Mouse (Mus musculus) kidney, postnatal 0 days (tissue): ENCODE data around the gene Dazap2. TPM values are rescaled to one million over a fixed set of nuclear protein-coding genes. Genes with fewer than 3 reads are reported as not detected.
A peak's percentile ranks its signal among the peaks of the same experiment; 100 is the strongest.
"Not testable (repeated sequence)": the region's sequence is repeated elsewhere in the genome, so short reads cannot be mapped to it uniquely, and the experiment has no call there.

ENCODE experiments used
- ATAC-seq: fragments of 200-750 bp; cut with Nextera tagmentation; replicated peaks from 2 replicates; pipeline ENCODE4 v1.8.0; 2017; ENCODE audit warnings: low read depth, moderate number of reproducible peaks, moderate TSS enrichment, moderate library complexity; ENCODE audit not compliant: low FRiP score
- DNase-seq: peaks from one replicate; pipeline ENCODE4 v3.0.0-alpha.2; 2016; ENCODE audit warnings: low spot score
- H3K27ac ChIP-seq: fragments of 300-500 bp; sonication (generic); 2 replicates; pipeline ENCODE4 v1.5.1; 2014; ENCODE audit warnings: mild to moderate bottlenecking
- H3K27me3 ChIP-seq: fragments of 300-500 bp; sonication (generic); 2 replicates; pipeline ENCODE4 v1.6.1; 2014; ENCODE audit warnings: low read length, mixed read lengths; ENCODE audit not compliant: insufficient read depth
- H3K36me3 ChIP-seq: fragments of 300-500 bp; sonication (generic); 2 replicates; pipeline ENCODE4 v1.6.1; 2014; ENCODE audit warnings: low read length, mixed read lengths; ENCODE audit not compliant: insufficient read depth
- H3K4me1 ChIP-seq: fragments of 300-500 bp; sonication (generic); replicated peaks from 2 replicates; pipeline ENCODE4 v1.6.1; 2014; ENCODE audit warnings: antibody characterized with exemption, low read length, mixed read lengths; ENCODE audit not compliant: insufficient read depth
- H3K4me2 ChIP-seq: fragments of 300-500 bp; sonication (generic); 2 replicates; pipeline ENCODE4 v1.6.1; 2014; ENCODE audit warnings: mild to moderate bottlenecking, low read length, moderate library complexity, mixed read lengths
- H3K4me3 ChIP-seq: fragments of 300-500 bp; sonication (generic); replicated peaks from 2 replicates; pipeline ENCODE4 v1.5.1; 2014; ENCODE audit warnings: low read depth, low read length
- H3K9ac ChIP-seq: fragments of 300-500 bp; sonication (generic); 2 replicates; pipeline ENCODE4 v1.6.1; 2014; ENCODE audit warnings: low read depth, low read length
- H3K9me3 ChIP-seq: fragments of 300-500 bp; sonication (generic); replicated peaks from 2 replicates; pipeline ENCODE4 v1.6.1; 2016; ENCODE audit warnings: low read length, inconsistent platforms, mixed read lengths
- CTCF ChIP-seq: IDR thresholded peaks from 2 replicates; pipeline ENCODE4 v1.5.1; 2016; ENCODE audit warnings: antibody characterized with exemption, low read depth, mild to moderate bottlenecking, moderate library complexity
- WGBS: fragments of 180-500 bp; shearing (Covaris S2); extraction: QIAGEN DNeasy Blood & Tissue Kit; methylation state at CpG from one replicate; pipeline ENCODE4 v1.1.7; 2014; 5-methylcytosine and 5-hydroxymethylcytosine counted together
- polyA plus RNA-seq: library from polyadenylated mRNA; unstranded; fragments of >200 nt; fragmentation: Nextera tagmentation; extraction: Ambion mirVana; gene quantifications from 2 replicates; pipeline ENCODE4 v1.2.1, GENCODE M21; 2015

Dazap2 gene
- polyA plus RNA-seq, 1 experiment from 2014 or later: 349 TPM

DNA sequence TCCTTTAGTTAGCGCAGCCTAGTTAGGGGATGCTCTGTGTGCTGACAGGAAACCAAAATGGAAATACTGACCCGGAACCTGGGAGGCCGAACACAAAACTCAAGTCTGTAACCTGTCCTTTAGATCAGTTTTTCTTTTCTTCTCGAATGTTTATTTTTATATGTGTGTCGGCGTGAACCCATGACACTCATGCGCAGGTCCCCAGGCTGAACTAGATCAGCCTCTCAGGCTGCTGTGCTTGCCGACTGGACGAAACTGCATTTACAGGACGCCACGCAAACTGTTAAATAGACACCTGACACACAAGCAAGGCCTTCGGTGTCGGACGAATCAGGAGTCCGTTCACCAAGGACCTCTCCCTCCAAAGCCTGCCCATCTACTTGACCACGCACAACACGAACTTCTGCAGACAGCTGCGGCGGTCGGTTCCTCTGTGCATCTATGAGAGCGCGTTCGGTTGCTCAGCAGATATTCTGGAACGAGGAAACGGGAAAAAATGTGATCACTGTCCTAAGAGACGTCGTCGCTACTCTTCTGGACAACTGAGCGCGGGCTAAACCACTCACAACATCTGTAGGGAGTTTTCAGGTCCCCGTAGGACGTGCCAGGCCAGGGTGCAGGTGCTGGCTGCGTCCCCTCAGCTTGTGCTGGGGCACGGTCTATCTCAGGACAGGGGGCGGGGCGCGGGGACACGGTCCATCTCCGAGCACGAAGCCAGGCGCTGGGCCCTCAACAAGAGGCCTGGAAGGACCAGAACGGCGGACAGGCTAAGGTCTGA, 742 bp upstream of the Dazap2 start:
- Histone ChIP-seq H3K4me1 (peaks cover 8% of the 10 kb centered on the region; the same call in 1 of the 2 replicates), H3K9me3 (no peaks in the 10 kb centered on the region), H3K27ac (peak overlapping the region; percentile 75), H3K9ac (peak overlapping the region; percentile 43), H3K4me2 (peak overlapping the region; percentile 67), H3K27me3 (no peaks in the 10 kb centered on the region), H3K4me3 (peak overlapping the region; percentile 85), H3K36me3 (peaks cover 14% of the 10 kb centered on the region)
- no peak for DNase-seq
- TF ChIP-seq CTCF: peak; percentile 19; the same call in 1 of the 2 replicates
- no peak; the same call in 1 of the 2 replicates for ATAC-seq
- WGBS: 9% methylated on average over 43 of the region's 43 CpGs

DNA sequence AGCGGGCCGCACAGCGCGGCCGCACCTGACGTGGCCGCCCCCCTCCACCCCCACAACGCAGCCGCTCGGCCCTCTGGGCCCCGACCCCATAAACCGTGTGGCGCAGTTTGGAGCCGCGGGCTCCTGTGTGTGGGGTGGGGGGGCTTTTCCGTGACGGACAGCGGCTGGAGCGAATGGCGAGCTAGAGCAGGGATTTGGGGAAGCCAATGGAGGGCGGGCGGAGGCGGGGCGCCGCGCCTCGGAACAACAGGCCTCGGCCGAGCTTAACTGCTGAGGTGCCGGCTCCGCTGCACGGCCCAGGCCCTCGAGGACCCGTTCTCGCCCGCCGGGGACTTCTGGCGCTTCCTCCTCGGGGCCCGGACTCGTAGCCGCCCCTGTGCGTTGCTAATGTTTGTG, 674 bp downstream of the Dazap2 start:
- Histone ChIP-seq H3K36me3 (peaks cover 27% of the 10 kb centered on the region), H3K4me2 (peak overlapping the region; percentile 74), H3K27me3 (no peaks in the 10 kb centered on the region), H3K9ac (peak overlapping the region; percentile 93), H3K4me3 (peak overlapping the region; percentile 85), H3K9me3 (no peaks in the 10 kb centered on the region), H3K27ac (peak overlapping the region; percentile 100), H3K4me1 (peaks cover 8% of the 10 kb centered on the region; the same call in 1 of the 2 replicates)
- TF ChIP-seq CTCF: no peak
- DNase-seq: peak; percentile 93
- peak; percentile 81 for ATAC-seq
- 0% methylated on average over 41 of the region's 43 CpGs for WGBS

DNA sequence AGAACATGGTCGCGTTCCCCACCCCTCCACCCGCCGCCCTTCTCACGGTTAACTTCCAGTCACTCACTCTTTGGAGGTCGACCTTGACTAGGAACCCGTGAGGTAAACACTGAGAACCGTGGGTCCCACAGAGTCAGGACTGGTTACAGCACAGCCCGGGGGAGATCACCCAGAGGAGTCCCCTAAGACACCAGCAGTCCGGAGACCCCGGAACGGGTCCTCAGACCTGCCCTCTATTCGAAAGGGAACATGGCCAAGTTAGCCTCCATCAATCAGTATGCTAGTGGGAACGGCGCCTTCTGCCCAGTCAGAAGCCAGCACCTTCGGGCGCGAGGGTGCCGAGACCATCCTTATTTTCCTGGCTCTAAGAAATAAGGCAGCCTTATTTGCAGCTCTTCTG, 1.1 kb downstream of the Dazap2 start:
- Histone ChIP-seq H3K27me3 (no peaks in the 10 kb centered on the region), H3K4me3 (peak overlapping the region; percentile 85), H3K9me3 (no peaks in the 10 kb centered on the region), H3K4me2 (peak overlapping the region; percentile 74), H3K4me1 (peaks cover 8% of the 10 kb centered on the region; the same call in 1 of the 2 replicates), H3K9ac (peak overlapping the region; percentile 93), H3K36me3 (peaks cover 29% of the 10 kb centered on the region), H3K27ac (peak overlapping the region; percentile 100)
- TF ChIP-seq CTCF: no peak
- no peak for DNase-seq
- 0 out of 2 replicates have a peak, but pooled peaks have one; percentile 0 for ATAC-seq
- WGBS: under 1% methylated on average over 19 of the region's 19 CpGs

DNA sequence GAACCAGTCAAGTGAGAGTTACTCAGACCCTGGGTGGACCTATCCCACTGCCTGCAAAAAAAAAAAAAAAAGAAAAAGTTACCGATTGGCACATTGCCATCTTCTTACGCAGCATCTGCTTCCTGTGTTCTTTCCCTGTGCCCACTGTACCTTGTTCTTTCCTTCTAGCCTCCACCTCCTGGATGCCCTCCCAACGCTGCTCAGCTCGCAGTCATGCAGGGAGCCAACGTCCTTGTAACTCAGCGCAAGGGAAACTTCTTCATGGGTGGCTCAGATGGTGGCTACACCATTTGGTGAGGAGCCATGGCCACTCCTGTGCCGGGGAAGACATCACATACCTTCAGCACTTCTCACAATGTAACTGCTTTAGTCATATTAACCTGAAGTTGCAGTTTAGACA, 4.1 kb downstream of the Dazap2 start:
- no peak for ATAC-seq
- H3K4me3 ChIP-seq: no peak overlapping the region
- no peak overlapping the region for H3K9ac ChIP-seq
- WGBS: 80% methylated on average over 7 of the region's 7 CpGs
- no peaks in the 10 kb centered on the region for H3K27me3 ChIP-seq
- H3K27ac ChIP-seq: no peak overlapping the region
- no peak for TF ChIP-seq CTCF
- no peaks in the 10 kb centered on the region for H3K9me3 ChIP-seq
- peaks cover 3% of the 10 kb centered on the region; the same call in 1 of the 2 replicates for H3K4me1 ChIP-seq
- no peak for DNase-seq
- peaks cover 29% of the 10 kb centered on the region for H3K36me3 ChIP-seq
- H3K4me2 ChIP-seq: no peak overlapping the region

DNA sequence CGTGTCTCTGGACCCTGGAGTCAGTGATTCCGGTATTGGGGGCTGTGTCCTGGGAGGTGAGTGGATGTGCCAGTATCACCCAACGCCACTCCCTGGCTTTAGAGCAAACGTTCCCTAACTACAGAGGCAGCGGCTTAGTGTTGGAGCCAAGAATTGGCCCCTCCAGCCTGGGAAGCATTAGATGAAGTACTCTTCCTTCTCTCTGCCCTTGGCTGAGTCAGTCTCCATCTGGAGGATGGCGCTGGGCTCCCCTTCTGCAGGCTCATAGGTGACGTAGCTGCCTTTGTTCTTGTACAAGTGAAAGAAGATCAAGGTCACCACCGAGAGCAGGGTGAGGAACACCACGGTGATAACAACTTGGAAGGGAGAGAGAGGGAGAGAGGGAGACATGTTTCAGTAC, 6.5 kb downstream of the Dazap2 start:
- H3K4me2 ChIP-seq, H3K4me1 ChIP-seq, H3K27me3 ChIP-seq, ATAC-seq, H3K9me3 ChIP-seq, H3K9ac ChIP-seq, DNase-seq, H3K4me3 ChIP-seq: not testable (repeated sequence)
- WGBS: 67% methylated on average over 9 of the region's 9 CpGs
- peaks cover 29% of the 10 kb centered on the region for H3K36me3 ChIP-seq
- H3K27ac ChIP-seq: peak overlapping the region; percentile 48

DNA sequence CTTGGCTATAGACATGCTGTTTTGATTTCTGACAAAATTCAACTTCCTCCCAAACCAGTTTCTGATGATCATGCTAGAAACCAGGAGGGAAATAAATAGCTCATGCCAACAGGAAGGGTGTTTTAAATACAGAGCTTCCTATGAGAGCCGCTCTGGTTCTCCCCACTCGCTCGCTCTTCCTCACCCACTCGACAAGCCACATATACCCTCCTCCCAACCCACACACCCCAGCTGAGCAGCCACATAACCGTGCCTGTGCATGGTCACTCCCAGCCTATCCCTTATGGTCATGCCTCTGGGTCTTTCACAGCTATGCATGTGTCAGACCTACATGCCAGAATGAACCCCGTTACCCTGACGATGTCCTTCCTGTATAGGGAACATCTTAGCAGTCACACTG, 7.0 kb downstream of the Dazap2 start:
- Histone ChIP-seq H3K9ac (no peak overlapping the region), H3K9me3 (no peaks in the 10 kb centered on the region), H3K36me3 (peaks cover 29% of the 10 kb centered on the region), H3K4me3 (no peak overlapping the region), H3K4me1 (no peaks in the 10 kb centered on the region), H3K27ac (peak overlapping the region; percentile 48; the same call in 1 of the 2 replicates), H3K4me2 (no peak overlapping the region), H3K27me3 (no peaks in the 10 kb centered on the region)
- ATAC-seq (no peak), DNase-seq (no peak)
- TF ChIP-seq CTCF: no peak
- WGBS: 75% methylated on average over 7 of the region's 7 CpGs
